Mouse (Mus musculus) lung, postnatal 0 days (tissue): ENCODE measurements around the gene Pde2a.

ENCODE experiments used
- CTCF ChIP-seq: IDR thresholded peaks from 2 replicates; pipeline ENCODE4 v1.5.1; 2016; ENCODE audit warnings: antibody characterized with exemption, mild to moderate bottlenecking
- EP300 ChIP-seq: IDR thresholded peaks from 2 replicates; pipeline ENCODE4 v1.6.1; 2016; ENCODE audit warnings: antibody characterized with exemption, mild to moderate bottlenecking, control low read depth

GRCm38 (mm10) chr7:101482499-101483081 lies 61.1 kb downstream of the Pde2a start:
- no peak for TF ChIP-seq CTCF
- TF ChIP-seq EP300, result no peak
